Mouse (Mus musculus) neural tube, embryonic 13.5 days (tissue): ENCODE measurements around the gene Cdh13. TPM values are rescaled to one million over a fixed set of nuclear protein-coding genes. Genes with fewer than 3 reads are reported as not detected.
A peak's percentile ranks its signal among the peaks of the same experiment; 100 is the strongest.

Source experiments
- ATAC-seq: fragments of 200-750 bp; cut with Nextera tagmentation; 2 replicates; pipeline ENCODE4 v1.8.0; 2017; ENCODE audit warnings: low read depth, mild to moderate bottlenecking, moderate TSS enrichment, moderate library complexity
- H3K27ac ChIP-seq: fragments of 300-500 bp; sonication (generic); replicated peaks from 2 replicates; pipeline ENCODE4 v1.5.1; 2015; ENCODE audit warnings: moderate library complexity, mild to moderate bottlenecking, inconsistent platforms
- H3K27me3 ChIP-seq: fragments of 300-500 bp; sonication (generic); 2 replicates; pipeline ENCODE4 v1.6.1; 2015; ENCODE audit warnings: mild to moderate bottlenecking, inconsistent platforms
- H3K36me3 ChIP-seq: fragments of 300-500 bp; sonication (generic); 2 replicates; pipeline ENCODE4 v1.6.1; 2015; ENCODE audit warnings: mild to moderate bottlenecking, inconsistent platforms
- H3K4me1 ChIP-seq: fragments of 300-500 bp; sonication (generic); replicated peaks from 2 replicates; pipeline ENCODE4 v1.6.1; 2015; ENCODE audit warnings: inconsistent platforms
- H3K4me2 ChIP-seq: fragments of 300-500 bp; sonication (generic); 2 replicates; pipeline ENCODE4 v1.6.1; 2015; ENCODE audit warnings: inconsistent platforms, mild to moderate bottlenecking, moderate library complexity
- H3K4me3 ChIP-seq: fragments of 300-500 bp; sonication (generic); 2 replicates; pipeline ENCODE4 v1.5.1; 2015; ENCODE audit warnings: mild to moderate bottlenecking, inconsistent platforms
- H3K9ac ChIP-seq: fragments of 300-500 bp; sonication (generic); 2 replicates; pipeline ENCODE4 v1.6.1; 2015; ENCODE audit warnings: moderate library complexity, mild to moderate bottlenecking, inconsistent platforms
- H3K9me3 ChIP-seq: fragments of 300-500 bp; sonication (generic); 2 replicates; pipeline ENCODE4 v1.6.1; 2016; ENCODE audit warnings: inconsistent platforms
- WGBS: fragments of 180-500 bp; shearing (Covaris S2); methylation state at CpG from one replicate; pipeline ENCODE4 v1.1.7; 2015; 5-methylcytosine and 5-hydroxymethylcytosine counted together
- polyA plus RNA-seq: library from polyadenylated mRNA; unstranded; fragments of >200 nt; fragmentation: Nextera tagmentation; extraction: Ambion mirVana; gene quantifications from 2 replicates; pipeline ENCODE4 v1.2.1, GENCODE M21; 2015

Cdh13 gene
- polyA plus RNA-seq, 1 experiment from 2014 or later, result 69.8 TPM

DNA sequence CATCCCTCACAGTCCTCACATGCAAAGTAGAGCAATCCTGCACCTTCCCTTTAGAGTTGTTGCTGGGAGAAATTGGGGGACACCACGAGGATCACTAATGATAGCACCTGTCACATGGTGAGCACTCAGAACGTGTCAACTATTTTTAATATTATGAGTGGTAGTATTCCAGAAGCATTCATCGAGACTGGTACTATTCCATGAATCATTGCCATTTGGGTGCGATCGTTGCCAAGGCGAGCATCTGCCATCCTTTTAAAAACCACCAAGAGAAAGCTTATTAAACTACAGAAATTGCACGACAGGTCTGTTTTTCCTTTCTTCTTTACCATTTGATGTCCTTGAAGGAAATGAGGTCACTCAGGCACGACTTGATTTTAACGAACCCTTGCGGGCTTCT, 328.0 kb downstream of the Cdh13 start:
- no peak overlapping the region for H3K4me2 ChIP-seq
- no peak overlapping the region for H3K27ac ChIP-seq
- H3K27me3 ChIP-seq, result no peaks in the 10 kb centered on the region
- 76% methylated on average over 10 of the region's 10 CpGs for WGBS
- H3K9ac ChIP-seq, result no peak overlapping the region
- 0 out of 2 replicates have a peak, but pooled peaks cover 3% of the 10 kb centered on the region for H3K36me3 ChIP-seq
- no peak for ATAC-seq
- no peaks in the 10 kb centered on the region for H3K4me1 ChIP-seq
- no peak overlapping the region for H3K4me3 ChIP-seq
- H3K9me3 ChIP-seq, result peaks cover 4% of the 10 kb centered on the region; the same call in 1 of the 2 replicates

DNA sequence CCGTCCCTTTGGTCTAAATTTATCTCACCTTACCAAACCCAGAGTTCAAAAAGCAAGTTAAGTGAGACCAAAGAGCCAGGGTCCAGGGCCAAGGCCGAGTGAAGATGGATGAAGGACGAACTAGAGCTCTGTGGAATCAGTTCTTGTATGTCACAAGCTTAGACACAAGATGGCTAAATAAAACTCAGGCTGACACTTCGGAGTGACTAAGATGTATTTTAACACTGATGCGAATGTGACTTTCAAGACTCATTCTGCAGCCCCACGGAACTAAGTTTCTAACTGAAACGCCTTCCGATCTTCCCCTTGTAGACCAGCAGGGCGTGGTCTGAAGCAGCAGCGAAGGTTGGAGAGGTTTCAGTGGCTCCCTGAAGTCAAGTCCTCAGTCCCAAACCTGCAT, 334.7 kb downstream of the Cdh13 start:
- Histone ChIP-seq H3K9ac (no peak overlapping the region), H3K9me3 (no peaks in the 10 kb centered on the region), H3K4me2 (no peak overlapping the region), H3K4me3 (no peak overlapping the region), H3K4me1 (no peaks in the 10 kb centered on the region), H3K27me3 (no peaks in the 10 kb centered on the region), H3K27ac (no peak overlapping the region), H3K36me3 (no peaks in the 10 kb centered on the region)
- WGBS, result 93% methylated on average over 10 of the region's 10 CpGs
- no peak for ATAC-seq

DNA sequence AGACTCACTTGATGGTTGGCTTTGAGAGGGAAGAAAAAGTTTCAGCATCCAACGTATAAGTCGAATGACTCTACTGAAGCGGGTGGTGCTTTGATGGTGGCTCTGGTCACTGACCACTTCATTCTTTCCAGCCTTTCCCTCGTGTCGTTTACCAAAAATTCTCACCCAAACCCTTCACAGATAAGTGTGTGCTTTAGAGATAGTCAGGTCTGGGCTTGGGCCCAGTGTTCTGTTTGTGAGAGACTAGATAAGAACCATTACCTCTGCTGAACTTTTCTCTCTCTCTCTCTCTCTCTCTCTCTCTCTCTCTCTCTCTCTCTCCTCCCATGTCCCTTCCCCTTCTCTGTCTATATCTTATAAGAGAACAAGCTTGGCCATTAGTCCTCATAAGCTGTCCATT, 342.9 kb downstream of the Cdh13 start:
- Histone ChIP-seq H3K9me3 (no peaks in the 10 kb centered on the region), H3K27me3 (no peaks in the 10 kb centered on the region), H3K9ac (no peak overlapping the region), H3K36me3 (no peaks in the 10 kb centered on the region), H3K27ac (no peak overlapping the region), H3K4me1 (no peaks in the 10 kb centered on the region), H3K4me2 (no peak overlapping the region), H3K4me3 (no peak overlapping the region)
- 91% methylated on average over 5 of the region's 5 CpGs for WGBS
- no peak for ATAC-seq

DNA sequence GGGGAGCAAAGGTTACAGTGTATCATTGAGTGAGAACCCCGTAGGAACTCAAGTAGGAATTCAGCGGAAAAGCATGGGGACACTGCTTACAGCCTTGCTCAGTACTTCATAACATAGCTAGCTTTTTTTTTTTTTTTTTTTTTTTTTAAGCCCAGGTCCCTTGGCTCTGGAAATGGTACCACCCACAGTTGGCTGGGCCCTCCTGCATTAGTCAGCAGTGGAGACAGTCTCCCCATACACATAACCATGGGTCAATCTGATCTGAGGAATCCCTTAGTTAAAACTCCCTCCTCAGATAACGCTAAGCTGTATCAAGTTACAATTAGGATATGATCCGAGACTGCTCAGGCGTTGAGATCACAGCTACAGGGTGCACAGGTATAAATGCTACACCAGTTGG, 344.2 kb downstream of the Cdh13 start:
- Histone ChIP-seq H3K27ac (no peak overlapping the region), H3K4me1 (no peaks in the 10 kb centered on the region), H3K9me3 (no peaks in the 10 kb centered on the region), H3K4me3 (no peak overlapping the region), H3K27me3 (no peaks in the 10 kb centered on the region), H3K9ac (no peak overlapping the region), H3K4me2 (no peak overlapping the region), H3K36me3 (no peaks in the 10 kb centered on the region)
- ATAC-seq, result no peak
- 91% methylated on average over 5 of the region's 5 CpGs for WGBS

DNA sequence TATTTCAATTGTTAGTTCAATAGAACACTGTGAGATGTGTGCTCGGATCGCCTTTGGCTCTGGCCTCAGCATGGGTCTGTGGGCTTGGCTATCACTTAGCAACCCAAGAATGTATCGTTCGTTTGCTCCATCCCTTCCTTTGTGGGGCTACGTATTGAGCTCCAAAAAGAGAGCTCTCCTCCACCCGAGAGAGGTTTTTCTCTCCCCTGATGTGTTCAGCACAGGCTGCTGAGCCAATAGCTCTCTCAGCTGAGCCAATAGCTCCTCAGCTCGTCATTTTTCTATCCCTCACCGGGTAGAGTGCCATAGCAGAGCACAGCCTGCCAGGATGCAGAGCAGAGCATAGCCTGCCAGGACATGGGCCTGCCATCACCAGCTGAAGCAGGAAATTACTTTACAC, 345.2 kb downstream of the Cdh13 start:
- Histone ChIP-seq H3K9me3 (no peaks in the 10 kb centered on the region), H3K27ac (no peak overlapping the region), H3K4me3 (no peak overlapping the region), H3K27me3 (no peaks in the 10 kb centered on the region), H3K36me3 (no peaks in the 10 kb centered on the region), H3K9ac (no peak overlapping the region), H3K4me1 (no peaks in the 10 kb centered on the region), H3K4me2 (no peak overlapping the region)
- ATAC-seq, result 0 out of 2 replicates have a peak, but pooled peaks have one; percentile 23
- WGBS, result 48% methylated on average over 8 of the region's 8 CpGs

DNA sequence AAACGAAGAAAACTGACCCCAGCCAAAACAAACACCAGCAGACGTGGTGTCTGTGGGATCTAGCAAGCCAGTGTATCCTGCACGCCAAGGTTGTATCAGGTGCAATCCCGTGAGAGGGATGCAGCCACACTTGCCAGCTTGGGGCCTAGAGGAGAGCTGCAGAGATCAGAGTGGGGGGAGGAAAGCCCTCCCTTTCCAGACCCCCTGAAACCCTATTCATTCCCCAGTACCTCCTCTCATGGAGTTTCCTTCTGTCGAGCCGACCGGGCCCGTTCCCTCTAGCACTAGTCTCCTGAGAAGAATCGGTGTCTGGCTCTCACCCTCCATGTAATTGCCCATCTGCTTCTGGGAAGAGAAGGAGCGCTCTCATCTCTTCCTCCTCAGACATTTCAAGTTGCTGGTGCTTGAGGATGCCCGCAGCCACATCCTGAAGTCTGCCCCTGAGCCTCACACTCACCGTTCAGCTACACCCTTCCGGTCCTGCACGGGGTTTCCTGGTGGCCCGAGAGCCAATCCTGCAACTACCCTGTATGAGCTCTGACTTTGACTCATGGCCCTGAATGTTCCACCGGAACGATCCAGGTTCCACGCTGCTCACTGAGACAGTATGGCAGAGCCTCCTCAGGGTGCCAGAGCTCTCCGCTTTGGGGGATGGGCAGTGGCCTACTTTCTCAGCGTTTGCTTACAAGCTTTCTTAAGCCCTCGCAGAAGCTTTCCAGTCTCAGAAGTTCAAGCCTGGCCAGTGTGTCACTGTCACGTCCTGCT, 351.9 kb downstream of the Cdh13 start:
- Histone ChIP-seq H3K4me2 (no peak overlapping the region), H3K27ac (no peak overlapping the region), H3K4me1 (peaks cover 5% of the 10 kb centered on the region; the same call in 1 of the 2 replicates), H3K9ac (no peak overlapping the region), H3K27me3 (no peaks in the 10 kb centered on the region), H3K4me3 (no peak overlapping the region), H3K9me3 (no peaks in the 10 kb centered on the region), H3K36me3 (no peaks in the 10 kb centered on the region)
- WGBS, result 75% methylated on average over 22 of the region's 22 CpGs
- ATAC-seq, result no peak

DNA sequence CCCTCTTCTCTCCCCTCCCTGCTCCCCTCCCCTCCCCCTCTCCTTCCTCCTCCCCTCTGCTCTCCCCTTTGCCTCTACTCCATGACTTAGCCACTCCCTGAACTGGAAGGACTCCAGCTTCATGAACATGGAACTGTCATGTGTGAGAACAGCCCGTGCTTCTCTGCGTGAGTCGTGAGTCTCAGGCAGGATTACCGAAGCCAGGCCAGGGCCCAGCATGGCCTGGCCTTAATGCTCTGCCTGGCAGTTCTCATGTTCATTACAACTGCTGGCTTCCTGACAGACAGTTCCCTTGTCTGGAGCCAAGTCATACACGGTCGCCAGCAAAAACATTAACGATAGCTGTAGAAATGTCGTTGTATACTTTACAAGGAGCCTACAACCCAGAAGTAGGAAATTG, 356.1 kb downstream of the Cdh13 start:
- no peaks in the 10 kb centered on the region for H3K36me3 ChIP-seq
- no peak overlapping the region for H3K27ac ChIP-seq
- no peak overlapping the region for H3K9ac ChIP-seq
- peaks cover 5% of the 10 kb centered on the region; the same call in 1 of the 2 replicates for H3K4me1 ChIP-seq
- ATAC-seq, result no peak
- H3K4me3 ChIP-seq, result no peak overlapping the region
- H3K4me2 ChIP-seq, result no peak overlapping the region
- no peaks in the 10 kb centered on the region for H3K27me3 ChIP-seq
- H3K9me3 ChIP-seq, result no peaks in the 10 kb centered on the region
- WGBS, result 83% methylated on average over 8 of the region's 8 CpGs

DNA sequence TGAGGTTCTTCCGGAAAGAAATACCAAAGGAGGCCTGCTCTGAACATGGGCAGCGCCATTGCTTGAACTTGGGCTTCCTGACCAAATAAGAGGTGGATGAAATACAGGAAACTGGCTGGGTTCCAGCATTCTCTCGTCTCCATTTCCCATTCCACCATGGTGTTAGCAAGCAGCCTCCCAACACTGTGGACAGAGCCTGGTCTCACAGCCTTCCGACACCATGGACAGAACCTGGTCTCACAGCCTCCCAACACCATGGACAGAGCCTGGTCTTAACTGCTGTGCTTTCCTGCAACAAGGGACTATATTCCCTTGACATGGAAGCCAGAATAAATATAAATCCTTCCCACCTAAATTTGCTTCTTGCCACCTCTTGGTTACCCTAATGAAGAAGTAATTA, 358.3 kb downstream of the Cdh13 start:
- ATAC-seq, result no peak
- Histone ChIP-seq H3K36me3 (no peaks in the 10 kb centered on the region), H3K27me3 (no peaks in the 10 kb centered on the region), H3K9me3 (no peaks in the 10 kb centered on the region), H3K4me2 (no peak overlapping the region), H3K4me3 (no peak overlapping the region), H3K27ac (no peak overlapping the region), H3K4me1 (no peaks in the 10 kb centered on the region), H3K9ac (no peak overlapping the region)
- WGBS, result 90% methylated on average over 4 of the region's 4 CpGs

DNA sequence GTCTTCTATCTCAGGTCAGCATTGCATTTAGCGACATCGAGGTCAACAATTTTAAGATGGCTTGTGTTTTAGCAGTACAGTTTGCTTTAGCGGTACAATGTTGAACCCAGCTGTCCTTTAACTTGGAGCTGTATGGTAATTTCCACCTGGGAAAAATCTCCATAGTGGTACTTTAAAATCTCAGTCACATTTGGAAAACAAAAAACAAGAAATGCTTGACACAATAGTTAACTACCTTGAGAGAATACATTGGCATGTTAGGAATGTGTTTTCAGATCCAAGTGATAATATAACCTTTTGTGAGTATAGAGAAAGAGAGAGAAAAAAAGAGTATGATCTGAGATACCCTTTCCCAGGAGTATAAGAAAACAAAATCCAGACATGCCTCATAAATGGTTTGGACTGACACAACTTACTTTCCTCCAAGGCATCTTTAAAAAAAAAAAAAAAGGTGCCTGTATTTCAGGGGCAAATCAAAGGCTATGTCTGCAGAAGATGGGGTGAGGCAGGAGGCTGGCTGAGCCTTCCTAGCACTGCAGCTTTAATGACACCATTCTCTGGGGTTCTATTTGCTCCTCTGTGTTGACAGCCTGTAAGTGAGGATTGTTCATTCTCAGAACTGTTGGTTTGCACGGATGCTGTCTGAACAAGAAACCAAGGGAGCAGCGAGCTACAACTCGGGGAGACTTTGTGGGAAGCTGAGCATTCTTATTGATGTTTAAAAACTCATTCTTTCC, 365.4 kb downstream of the Cdh13 start:
- H3K4me1 ChIP-seq, result peaks cover 12% of the 10 kb centered on the region
- H3K4me3 ChIP-seq, result no peak overlapping the region
- H3K9me3 ChIP-seq, result no peaks in the 10 kb centered on the region
- H3K36me3 ChIP-seq, result no peaks in the 10 kb centered on the region
- no peak overlapping the region for H3K27ac ChIP-seq
- H3K27me3 ChIP-seq, result no peaks in the 10 kb centered on the region
- no peak overlapping the region for H3K9ac ChIP-seq
- no peak overlapping the region for H3K4me2 ChIP-seq
- WGBS, result 73% methylated on average over 6 of the region's 6 CpGs
- no peak for ATAC-seq

DNA sequence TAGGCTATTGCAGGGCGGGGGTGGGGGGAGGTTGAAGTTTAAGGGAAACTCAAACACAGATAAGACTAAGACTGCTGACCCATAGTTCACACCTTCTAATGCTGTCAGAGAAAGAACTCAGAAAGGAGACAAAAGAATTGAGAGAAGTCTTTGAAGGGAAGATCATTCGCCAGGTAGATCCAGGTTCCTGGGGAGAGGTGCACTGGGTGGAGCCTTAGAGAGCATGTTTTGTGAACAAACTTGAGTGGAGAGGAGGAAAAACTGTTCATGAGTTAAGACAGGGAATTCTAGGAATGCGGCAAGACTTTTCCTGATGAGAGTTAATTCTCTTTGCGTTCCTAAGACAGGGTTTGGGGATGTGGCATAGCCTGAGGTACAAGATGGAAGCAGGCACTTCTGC, 366.4 kb downstream of the Cdh13 start:
- ATAC-seq, result no peak
- no peak overlapping the region for H3K4me2 ChIP-seq
- no peak overlapping the region for H3K9ac ChIP-seq
- H3K4me1 ChIP-seq, result peaks cover 18% of the 10 kb centered on the region
- no peaks in the 10 kb centered on the region for H3K9me3 ChIP-seq
- H3K4me3 ChIP-seq, result no peak overlapping the region
- H3K27me3 ChIP-seq, result no peaks in the 10 kb centered on the region
- H3K36me3 ChIP-seq, result no peaks in the 10 kb centered on the region
- 91% methylated on average over 4 of the region's 4 CpGs for WGBS
- no peak overlapping the region for H3K27ac ChIP-seq

DNA sequence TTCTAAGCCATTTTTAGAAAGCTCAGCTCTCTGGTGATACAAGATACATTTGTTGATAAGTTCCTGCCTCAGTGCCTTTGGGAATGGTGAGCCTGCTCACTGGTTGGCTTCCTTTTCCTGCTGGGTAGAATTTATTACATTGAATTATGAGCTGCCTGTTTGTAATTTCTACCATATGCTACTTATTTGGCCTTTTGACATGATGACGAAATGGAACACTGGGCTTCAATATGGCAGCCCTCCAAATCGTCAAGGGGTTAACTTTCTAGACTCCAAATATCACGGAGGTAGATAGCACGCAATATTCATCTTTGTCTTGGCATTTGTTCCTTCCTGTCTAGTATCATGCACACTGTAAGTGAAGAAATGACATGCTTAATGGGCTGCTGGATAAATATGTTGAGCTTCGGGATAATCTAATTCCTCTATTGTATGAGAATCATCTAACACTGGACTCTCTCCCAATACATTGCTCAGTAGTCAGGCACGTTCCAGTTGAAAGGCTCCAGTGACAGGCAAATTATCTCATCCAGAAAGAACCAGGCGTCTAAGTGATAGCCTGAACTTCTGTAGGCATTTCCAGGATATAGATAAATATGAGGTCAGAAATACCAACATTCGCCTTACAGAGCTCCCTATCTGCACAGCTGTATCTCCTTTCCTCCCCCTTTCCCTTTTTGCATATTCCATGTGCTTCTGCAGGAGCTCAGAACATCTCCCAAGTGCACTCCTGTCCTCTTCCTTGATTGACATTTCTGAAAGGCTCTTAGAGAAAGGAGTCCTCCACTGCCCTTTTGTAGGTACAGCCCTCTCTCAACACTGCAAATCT, 378.7 kb downstream of the Cdh13 start:
- Histone ChIP-seq H3K4me1 (peaks cover 10% of the 10 kb centered on the region), H3K4me3 (no peak overlapping the region), H3K36me3 (no peaks in the 10 kb centered on the region), H3K4me2 (no peak overlapping the region), H3K9me3 (no peaks in the 10 kb centered on the region), H3K9ac (no peak overlapping the region), H3K27me3 (no peaks in the 10 kb centered on the region), H3K27ac (no peak overlapping the region)
- no peak for ATAC-seq
- WGBS, result 83% methylated on average over 8 of the region's 8 CpGs

DNA sequence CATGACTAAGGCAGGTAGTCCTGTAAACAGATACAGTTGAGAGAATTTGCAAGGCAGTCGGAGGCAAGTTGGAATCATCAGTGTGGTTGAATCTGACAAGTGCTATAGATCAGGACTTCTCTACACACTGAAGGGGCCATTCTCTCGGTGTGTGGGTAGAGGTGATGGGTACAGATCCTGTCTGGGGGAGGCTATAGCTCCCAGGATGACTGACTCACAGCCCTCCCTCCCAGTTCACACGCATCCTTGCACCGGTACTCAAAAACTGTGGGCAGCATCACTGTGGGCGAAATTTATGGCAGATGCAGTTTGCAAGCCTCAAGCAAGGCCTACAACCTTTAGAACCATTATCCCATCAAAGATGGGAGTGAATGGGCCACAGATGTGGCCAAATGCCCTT, 381.5 kb downstream of the Cdh13 start:
- 72% methylated on average over 5 of the region's 5 CpGs for WGBS
- no peak for ATAC-seq
- H3K9ac ChIP-seq, result no peak overlapping the region
- H3K36me3 ChIP-seq, result no peaks in the 10 kb centered on the region
- peak overlapping the region; percentile 55; the same call in 1 of the 2 replicates for H3K27ac ChIP-seq
- no peaks in the 10 kb centered on the region for H3K27me3 ChIP-seq
- H3K4me3 ChIP-seq, result no peak overlapping the region
- H3K4me2 ChIP-seq, result no peak overlapping the region
- H3K9me3 ChIP-seq, result no peaks in the 10 kb centered on the region
- peaks cover 14% of the 10 kb centered on the region for H3K4me1 ChIP-seq
